Mouse (Mus musculus) midbrain, embryonic 11.5 days (tissue): Measurements from ENCODE around the gene Lcp1. TPM values are rescaled to one million over a fixed set of nuclear protein-coding genes. Genes with fewer than 3 reads are reported as not detected.

ENCODE experiments used
- ATAC-seq: fragments of 200-750 bp; cut with Nextera tagmentation; 2 replicates; pipeline ENCODE4 v1.8.0; 2017; ENCODE audit warnings: moderate TSS enrichment, moderate library complexity; ENCODE audit not compliant: low FRiP score
- DNase-seq: peaks from one replicate; pipeline ENCODE4 v3.0.0; 2015; ENCODE audit warnings: low spot score; ENCODE audit errors: missing footprints
- H3K27ac ChIP-seq: fragments of 300-500 bp; sonication (generic); 2 replicates; pipeline ENCODE4 v1.5.1; 2014; ENCODE audit warnings: low read depth, low read length
- H3K27me3 ChIP-seq: fragments of 300-500 bp; sonication (generic); 2 replicates; pipeline ENCODE4 v1.6.1; 2014; ENCODE audit warnings: mild to moderate bottlenecking, low read length, moderate library complexity, mixed read lengths; ENCODE audit not compliant: control insufficient read depth, insufficient read depth
- H3K36me3 ChIP-seq: fragments of 300-500 bp; sonication (generic); 2 replicates; pipeline ENCODE4 v1.6.1; 2014; ENCODE audit warnings: mild to moderate bottlenecking, low read length, moderate library complexity, mixed read lengths; ENCODE audit not compliant: control insufficient read depth, insufficient read depth
- H3K4me1 ChIP-seq: fragments of 300-500 bp; sonication (generic); 2 replicates; pipeline ENCODE4 v1.6.1; 2014; ENCODE audit warnings: low read length; ENCODE audit not compliant: control insufficient read depth, insufficient read depth
- H3K4me2 ChIP-seq: fragments of 300-500 bp; sonication (generic); 2 replicates; pipeline ENCODE4 v1.6.1; 2014; ENCODE audit warnings: mild to moderate bottlenecking, moderate library complexity
- H3K4me3 ChIP-seq: fragments of 300-500 bp; sonication (generic); 2 replicates; pipeline ENCODE4 v1.5.1; 2014; ENCODE audit warnings: low read depth, low read length
- H3K9ac ChIP-seq: fragments of 300-500 bp; sonication (generic); 2 replicates; pipeline ENCODE4 v1.6.1; 2014; ENCODE audit warnings: low read length
- H3K9me3 ChIP-seq: fragments of 300-500 bp; sonication (generic); 2 replicates; pipeline ENCODE4 v1.6.1; 2016; ENCODE audit warnings: low read length; ENCODE audit not compliant: control insufficient read depth
- WGBS: fragments of 180-500 bp; shearing (Covaris S2); extraction: QIAGEN DNeasy Blood & Tissue Kit; methylation state at CpG from one replicate; pipeline ENCODE4 v1.1.7; 2014; 5-methylcytosine and 5-hydroxymethylcytosine counted together
- polyA plus RNA-seq: library from polyadenylated mRNA; unstranded; fragments of >200 nt; fragmentation: Nextera tagmentation; extraction: Ambion mirVana; gene quantifications from 2 replicates; pipeline ENCODE4 v1.2.1, GENCODE M21; 2014

Lcp1 gene
- polyA plus RNA-seq, 1 experiment from 2014 or later, result 30.9 TPM

GRCm38 (mm10) chr14:75235955-75236635 is 105.2 kb downstream of the Lcp1 start:
- no peak overlapping the region; the same call in 1 of the 2 replicates for H3K4me2 ChIP-seq

GRCm38 (mm10) chr14:75236636-75237003 is 105.7 kb downstream of the Lcp1 start:
- Histone ChIP-seq H3K9ac (no peak overlapping the region), H3K4me1 (peaks cover 4% of the 10 kb centered on the region; the same call in 1 of the 2 replicates), H3K9me3 (no peaks in the 10 kb centered on the region), H3K4me3 (no peak overlapping the region), H3K4me2 (no peak overlapping the region), H3K36me3 (no peaks in the 10 kb centered on the region), H3K27ac (no peak overlapping the region; the same call in 1 of the 2 replicates), H3K27me3 (no peaks in the 10 kb centered on the region)
- ATAC-seq (no peak), DNase-seq (no peak)
- WGBS, result 67% methylated on average over 4 of the region's 4 CpGs

More at GRCm38 (mm10) chr14:75235955-75236635, 105.2 kb downstream of the Lcp1 start:
- no peaks in the 10 kb centered on the region for H3K27me3 ChIP-seq
- 24% methylated on average over 9 of the region's 9 CpGs for WGBS
- H3K27ac ChIP-seq, result no peak overlapping the region; the same call in 1 of the 2 replicates
- peak; percentile 92 for DNase-seq
- no peaks in the 10 kb centered on the region for H3K9me3 ChIP-seq
- peaks cover 4% of the 10 kb centered on the region; the same call in 1 of the 2 replicates for H3K4me1 ChIP-seq
- 0 out of 2 replicates have a peak overlapping the region, but pooled peaks have one; percentile 3 for H3K4me3 ChIP-seq
- H3K9ac ChIP-seq, result no peak overlapping the region
- H3K36me3 ChIP-seq, result no peaks in the 10 kb centered on the region
- peak; percentile 83 for ATAC-seq

- ATAC-seq (no peak), DNase-seq (no peak)
- no peaks in the 10 kb centered on the region for H3K9me3 ChIP-seq
- H3K27me3 ChIP-seq, result no peaks in the 10 kb centered on the region
- no peak overlapping the region for H3K4me2 ChIP-seq
- WGBS, result 79% methylated on average over 8 of the region's 8 CpGs
- H3K4me3 ChIP-seq, result no peak overlapping the region
- no peak overlapping the region for H3K9ac ChIP-seq
- H3K27ac ChIP-seq, result no peak overlapping the region
- H3K4me1 ChIP-seq, result peaks cover 4% of the 10 kb centered on the region; the same call in 1 of the 2 replicates
- H3K36me3 ChIP-seq, result no peaks in the 10 kb centered on the region
These were observed 106.2 kb downstream of the Lcp1 start for GRCm38 (mm10) chr14:75237096-75237495.

GRCm38 (mm10) chr14:75238054-75238692 is 107.3 kb downstream of the Lcp1 start:
- H3K9me3 ChIP-seq, result no peaks in the 10 kb centered on the region
- H3K9ac ChIP-seq, result no peak overlapping the region
- DNase-seq (no peak), ATAC-seq (no peak)
- H3K4me1 ChIP-seq, result peaks cover 4% of the 10 kb centered on the region; the same call in 1 of the 2 replicates
- no peak overlapping the region for H3K4me3 ChIP-seq
- no peaks in the 10 kb centered on the region for H3K27me3 ChIP-seq
- H3K36me3 ChIP-seq, result no peaks in the 10 kb centered on the region
- 88% methylated on average over 6 of the region's 6 CpGs for WGBS
- H3K27ac ChIP-seq, result no peak overlapping the region
- H3K4me2 ChIP-seq, result no peak overlapping the region

GRCm38 (mm10) chr14:75242087-75242486 is 111.2 kb downstream of the Lcp1 start, which contains the start of gene Cpb2:
TSS of gene Cpb2 (plus strand) at chr14:75242287.
- H3K4me1 ChIP-seq, result no peaks in the 10 kb centered on the region
- no peak within 1 kb of the TSS for H3K27ac ChIP-seq
- DNase-seq, result no peak
- H3K36me3 ChIP-seq, result no peaks in the 10 kb centered on the region
- no peak within 1 kb of the TSS for H3K4me3 ChIP-seq
- no peaks in the 10 kb centered on the region for H3K27me3 ChIP-seq
- no peak for ATAC-seq
- WGBS, result 88% methylated on average over 5 of the region's 5 CpGs
- no peak within 1 kb of the TSS for H3K4me2 ChIP-seq
- no peaks in the 10 kb centered on the region for H3K9me3 ChIP-seq
- no peak within 1 kb of the TSS for H3K9ac ChIP-seq

GRCm38 (mm10) chr14:75246024-75247000 is 115.4 kb downstream of the Lcp1 start:
- Histone ChIP-seq H3K27me3 (no peaks in the 10 kb centered on the region), H3K9me3 (no peaks in the 10 kb centered on the region), H3K4me3 (no peak overlapping the region), H3K36me3 (no peaks in the 10 kb centered on the region), H3K4me2 (no peak overlapping the region), H3K9ac (no peak overlapping the region), H3K27ac (no peak overlapping the region), H3K4me1 (no peaks in the 10 kb centered on the region)
- no peak for ATAC-seq
- WGBS, result 85% methylated on average over 11 of the region's 11 CpGs
- no peak for DNase-seq

- H3K36me3 ChIP-seq, result no peaks in the 10 kb centered on the region
- no peak overlapping the region for H3K4me3 ChIP-seq
- H3K9me3 ChIP-seq, result no peaks in the 10 kb centered on the region
- WGBS, result 88% methylated on average over 3 of the region's 3 CpGs
- H3K4me2 ChIP-seq, result no peak overlapping the region
- H3K9ac ChIP-seq, result no peak overlapping the region
- ATAC-seq (no peak), DNase-seq (no peak)
- no peak overlapping the region for H3K27ac ChIP-seq
- H3K4me1 ChIP-seq, result no peaks in the 10 kb centered on the region
- no peaks in the 10 kb centered on the region for H3K27me3 ChIP-seq
These were observed 119.5 kb downstream of the Lcp1 start for GRCm38 (mm10) chr14:75250432-75250831.

- Histone ChIP-seq H3K4me2 (no peak overlapping the region), H3K4me1 (no peaks in the 10 kb centered on the region), H3K9ac (no peak overlapping the region), H3K27ac (no peak overlapping the region), H3K9me3 (no peaks in the 10 kb centered on the region), H3K4me3 (no peak overlapping the region), H3K27me3 (no peaks in the 10 kb centered on the region), H3K36me3 (no peaks in the 10 kb centered on the region)
- ATAC-seq, result no peak
- 53% methylated on average over 5 of the region's 5 CpGs for WGBS
- DNase-seq, result no peak
These were observed 125.6 kb downstream of the Lcp1 start for GRCm38 (mm10) chr14:75256521-75256920.
